In the genomic region with DNA sequence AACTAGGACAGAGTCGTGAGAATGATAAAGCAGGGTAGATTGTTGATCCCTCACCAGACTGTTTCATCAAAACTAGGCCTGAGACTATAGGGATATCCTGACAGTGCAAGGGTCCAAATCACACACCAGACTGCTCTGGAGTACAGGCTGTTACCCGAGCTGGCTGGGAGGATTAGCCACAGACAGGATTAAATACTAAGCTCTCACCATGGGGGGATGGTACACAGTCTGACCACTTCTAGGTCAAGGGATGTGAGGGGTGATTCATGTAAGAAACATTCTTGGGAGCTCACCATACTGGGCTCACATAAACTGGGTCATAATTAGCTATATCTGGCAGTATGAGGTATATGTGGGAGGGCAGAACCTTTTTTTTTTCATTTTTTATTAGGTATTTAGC, we compare ENCODE assay signal across 29 mouse cellular contexts. TPM values are rescaled to one million over a fixed set of nuclear protein-coding genes. Genes with fewer than 3 reads are reported as not detected.
DNase-seq lines count a peak whose midpoint lies in the region; ATAC-seq lines count a peak whose summit lies in the region.
"Had no signal": no experiment of that assay in that cellular context is flagged by ENCODE, and none has a peak within 500 bp of the region (broad histone marks: within the 10 kb centered on the region; RNA-seq: fewer than 3 reads in every experiment).

No protein-coding gene starts in this region.

- no peaks in the 10 kb centered on the region for H3K36me3 ChIP-seq in heart, embryonic 11.5 days (ENCODE audit: control insufficient read depth, insufficient read depth, low read length)
- H3K36me3 ChIP-seq: embryonic facial prominence, embryonic 13.5 days; embryonic facial prominence, embryonic 15.5 days; forebrain, embryonic 10.5 days; forebrain, embryonic 12.5 days; G1E had no signal

- DNase-seq in heart, adult 11 months, result peak; percentile 7
- peak; percentile 55 for DNase-seq in retina, adult 2 months (ENCODE audit: low read depth, low spot score)
- DNase-seq in retina, postnatal 1 day, result peak; percentile 71
- no peak for DNase-seq in spleen, postnatal 36 days (ENCODE audit: low spot score in 2 of 2)
- no peak for DNase-seq in testis, postnatal 14 days (ENCODE audit: low spot score)
- DNase-seq: adrenal gland, adult 2 months; adrenal gland, postnatal 10 days; adrenal gland, postnatal 25 days; cerebellum, adult 11 months; cerebellum, adult 18-20 months; cerebellum, adult 8-10 months; cerebellum, adult 9-11 months; cerebellum, postnatal 14 days; cerebellum, postnatal 36 days; embryo, embryonic 11 days had no signal

- H3K9me3 ChIP-seq in heart, embryonic 11.5 days (replicated peaks; ENCODE audit: control insufficient read depth, low read length), result no peaks in the 10 kb centered on the region
- H3K9me3 ChIP-seq: embryonic facial prominence, embryonic 13.5 days; embryonic facial prominence, embryonic 15.5 days; forebrain, embryonic 10.5 days; forebrain, embryonic 12.5 days; G1E had no signal

- WGBS in heart, embryonic 11.5 days (ENCODE audit: insufficient replicate concordance), result 52% methylated on average over 2 of the region's 2 CpGs

- H3K9ac ChIP-seq in heart, embryonic 11.5 days (ENCODE audit: low read depth, low read length), result no peak overlapping the region
- H3K9ac ChIP-seq: embryonic facial prominence, embryonic 13.5 days; embryonic facial prominence, embryonic 15.5 days; forebrain, embryonic 12.5 days had no signal

- H3K27me3 ChIP-seq in heart, embryonic 11.5 days (ENCODE audit: control insufficient read depth, insufficient read depth, low read length), result no peaks in the 10 kb centered on the region
- H3K27me3 ChIP-seq: CH12.LX; embryonic facial prominence, embryonic 13.5 days; embryonic facial prominence, embryonic 15.5 days; forebrain, embryonic 12.5 days had no signal

- no peaks in the 10 kb centered on the region for H3K4me1 ChIP-seq in heart, embryonic 11.5 days (ENCODE audit: control insufficient read depth, insufficient read depth, low read length)
- H3K4me1 ChIP-seq: embryonic facial prominence, embryonic 13.5 days; embryonic facial prominence, embryonic 15.5 days; forebrain, embryonic 10.5 days; forebrain, embryonic 12.5 days had no signal

- H3K4me2 ChIP-seq in heart, embryonic 11.5 days, result no peak overlapping the region
- H3K4me2 ChIP-seq: embryonic facial prominence, embryonic 13.5 days; embryonic facial prominence, embryonic 15.5 days; forebrain, embryonic 12.5 days had no signal

- H3K4me3 ChIP-seq in heart, embryonic 11.5 days (ENCODE audit: low read depth, low read length), result no peak overlapping the region
- H3K4me3 ChIP-seq: embryonic facial prominence, embryonic 13.5 days; embryonic facial prominence, embryonic 15.5 days; erythroblast, embryonic 14.5 days; forebrain, embryonic 10.5 days; forebrain, embryonic 12.5 days had no signal

- H3K27ac ChIP-seq in heart, embryonic 11.5 days (ENCODE audit: low read depth, low read length), result no peak overlapping the region
- H3K27ac ChIP-seq: embryonic facial prominence, embryonic 13.5 days; embryonic facial prominence, embryonic 15.5 days; forebrain, embryonic 10.5 days; forebrain, embryonic 12.5 days had no signal

- no peak for ATAC-seq in heart, embryonic 11.5 days (replicated peaks; ENCODE audit: insufficient number of reproducible peaks, low FRiP score, low TSS enrichment)
- no peak for ATAC-seq in CD4-positive, CD25-positive, alpha-beta regulatory T cell, adult 4 months
- ATAC-seq: forebrain, embryonic 14.5 days; forebrain, embryonic 16.5 days had no signal

RNA-seq across cellular contexts. Expression of a gene that starts 9.1 kb away (rescaled TPM):
- polyA plus RNA-seq in heart, embryonic 11.5 days (2014; fragmentation: Nextera tagmentation; extraction: Ambion mirVana), result not detected in 2 replicates
- not detected for polyA plus RNA-seq in CD4-positive, CD25-positive, alpha-beta regulatory T cell, adult 4 months (2017; shearing (Covaris generic))
- polyA plus RNA-seq: adrenal gland, adult 2 months; brain, embryonic 14.5 days; C2C12; embryonic facial prominence, embryonic 11.5 days; embryonic facial prominence, embryonic 13.5 days; embryonic facial prominence, embryonic 15.5 days; erythroblast, embryonic 14.5 days; forebrain, embryonic 10.5 days; forebrain, embryonic 12.5 days; forebrain, embryonic 14.5 days; forebrain, embryonic 16.5 days; G1E had no signal

RNA-seq across cellular contexts. Expression of a gene that starts 15.2 kb away (rescaled TPM):
- polyA plus RNA-seq in heart, embryonic 11.5 days (2014; fragmentation: Nextera tagmentation; extraction: Ambion mirVana), result not detected in 2 replicates
- polyA plus RNA-seq in CD4-positive, CD25-positive, alpha-beta regulatory T cell, adult 4 months (2017; shearing (Covaris generic)), result not detected
- polyA plus RNA-seq: adrenal gland, adult 2 months; brain, embryonic 14.5 days; C2C12; embryonic facial prominence, embryonic 11.5 days; embryonic facial prominence, embryonic 13.5 days; embryonic facial prominence, embryonic 15.5 days; erythroblast, embryonic 14.5 days; forebrain, embryonic 10.5 days; forebrain, embryonic 12.5 days; forebrain, embryonic 14.5 days; forebrain, embryonic 16.5 days; G1E had no signal

RNA-seq across cellular contexts. Expression of a gene that starts 32.4 kb away (rescaled TPM):
- not detected in 2 replicates for polyA plus RNA-seq in heart, embryonic 11.5 days (2014; fragmentation: Nextera tagmentation; extraction: Ambion mirVana)
- not detected for polyA plus RNA-seq in CD4-positive, CD25-positive, alpha-beta regulatory T cell, adult 4 months (2017; shearing (Covaris generic))
- polyA plus RNA-seq: adrenal gland, adult 2 months; brain, embryonic 14.5 days; C2C12; embryonic facial prominence, embryonic 11.5 days; embryonic facial prominence, embryonic 13.5 days; embryonic facial prominence, embryonic 15.5 days; erythroblast, embryonic 14.5 days; forebrain, embryonic 10.5 days; forebrain, embryonic 12.5 days; forebrain, embryonic 14.5 days; forebrain, embryonic 16.5 days; G1E had no signal

RNA-seq across cellular contexts. Expression of a gene that starts 51.1 kb away (rescaled TPM):
- not detected in 2 replicates for polyA plus RNA-seq in heart, embryonic 11.5 days (2014; fragmentation: Nextera tagmentation; extraction: Ambion mirVana)
- not detected for polyA plus RNA-seq in CD4-positive, CD25-positive, alpha-beta regulatory T cell, adult 4 months (2017; shearing (Covaris generic))
- polyA plus RNA-seq: adrenal gland, adult 2 months; brain, embryonic 14.5 days; C2C12; embryonic facial prominence, embryonic 11.5 days; embryonic facial prominence, embryonic 13.5 days; embryonic facial prominence, embryonic 15.5 days; erythroblast, embryonic 14.5 days; forebrain, embryonic 10.5 days; forebrain, embryonic 12.5 days; forebrain, embryonic 14.5 days; forebrain, embryonic 16.5 days; G1E had no signal

Comparison
In these comparisons a context has a peak if more than half of its experiments do, and no peak if none do; other contexts are left out.
1. DNase-seq: peak in heart, adult 11 months (single experiment), retina, adult 2 months (single experiment) and retina, postnatal 1 day (single experiment); none in spleen, postnatal 36 days (0 of 2) and testis, postnatal 14 days (single experiment).